Mouse (Mus musculus) CH12.LX (cell line): ENCODE measurements around the gene Foxa2. TPM values are rescaled to one million over a fixed set of nuclear protein-coding genes. Genes with fewer than 3 reads are reported as not detected.

ENCODE experiments used
- DNase-seq: peaks from one replicate; pipeline ENCODE4 v3.0.0-alpha.2; 2013; ENCODE audit errors: extremely low read depth
- H3K27ac ChIP-seq: 2 replicates; pipeline ENCODE4 v1.5.1; 2012; ENCODE audit warnings: low read depth, mild to moderate bottlenecking, control low read depth, moderate library complexity; ENCODE audit not compliant: insufficient read depth
- H3K27me3 ChIP-seq: replicated peaks from 2 replicates; pipeline ENCODE3; 2012; ENCODE audit warnings: inconsistent platforms
- H3K36me3 ChIP-seq, 2 experiments: replicated peaks in 1 of 2; 2 replicates each; pipeline versions ENCODE3 to v1.6.1; 2012; ENCODE audit warnings: inconsistent platforms in 1 of 2, low read length in 1 of 2, mild to moderate bottlenecking in 1 of 2, mixed read lengths in 1 of 2, moderate library complexity in 1 of 2; ENCODE audit not compliant: control insufficient read depth in 1 of 2, insufficient read depth in 1 of 2
- H3K4me1 ChIP-seq, 2 experiments: 2 replicates each; pipeline ENCODE4 v1.6.1; 2012; ENCODE audit warnings: inconsistent platforms in 1 of 2, moderate library complexity in 1 of 2; ENCODE audit not compliant: insufficient read depth in 2 of 2, control insufficient read depth in 1 of 2
- H3K4me2 ChIP-seq: 2 replicates; pipeline ENCODE4 v1.6.1; 2012; ENCODE audit warnings: low read depth, mild to moderate bottlenecking, control low read depth; ENCODE audit not compliant: poor library complexity, insufficient read depth, severe bottlenecking
- H3K4me3 ChIP-seq, 3 experiments: fragments of 150-350 bp in 1 of 3; sonication (generic) in 1 of 3; replicated peaks in 1 of 3; 2 replicates each; pipeline versions ENCODE3 to v1.5.1; 2011 to 2012; ENCODE audit warnings: low read depth in 2 of 3, low read length in 2 of 3, mild to moderate bottlenecking in 2 of 3, moderate library complexity in 2 of 3, control low read depth in 1 of 3, improper control_type of control experiment in 1 of 3, inconsistent platforms in 1 of 3, mixed read lengths in 1 of 3; ENCODE audit not compliant: poor library complexity in 1 of 3
- H3K79me2 ChIP-seq: replicated peaks from 2 replicates; pipeline ENCODE4 v1.6.1; 2012; ENCODE audit warnings: mild to moderate bottlenecking, moderate library complexity; ENCODE audit not compliant: control insufficient read depth, poor library complexity, insufficient read depth, severe bottlenecking; ENCODE audit errors: extremely low read depth
- H3K9ac ChIP-seq: 2 replicates; pipeline ENCODE4 v1.6.1; 2012; ENCODE audit warnings: low read depth, mild to moderate bottlenecking, control low read depth, moderate library complexity; ENCODE audit not compliant: insufficient read depth
- H3K9me3 ChIP-seq: replicated peaks from 2 replicates; pipeline ENCODE3; 2012; ENCODE audit warnings: low read length, inconsistent platforms, mixed read lengths
- CTCF ChIP-seq, 2 experiments: IDR thresholded peaks in 1 of 2; conservative IDR thresholded peaks in 1 of 2; 2 replicates each; pipeline ENCODE4 v1.5.1; 2011 to 2012; ENCODE audit warnings: low read depth in 2 of 2, low read length in 2 of 2, improper control_type of control experiment in 1 of 2, inconsistent platforms in 1 of 2, mild to moderate bottlenecking in 1 of 2, moderate library complexity in 1 of 2
- E2F4 ChIP-seq: IDR thresholded peaks from 2 replicates; pipeline ENCODE4 v1.6.1; 2011; ENCODE audit warnings: low read depth, low read length, improper control_type of control experiment; ENCODE audit not compliant: insufficient replicate concordance
- ELF1 ChIP-seq: IDR thresholded peaks from 2 replicates; pipeline ENCODE4 v1.6.1; 2014; ENCODE audit warnings: low read depth, mild to moderate bottlenecking, inconsistent platforms, low read length, improper control_type of control experiment
- ETS1 ChIP-seq: conservative IDR thresholded peaks from 2 replicates; pipeline ENCODE4 v1.6.1; 2012; ENCODE audit warnings: low read depth, mild to moderate bottlenecking, inconsistent platforms, low read length, improper control_type of control experiment, moderate library complexity
- HCFC1 ChIP-seq: IDR thresholded peaks from 2 replicates; pipeline ENCODE4 v1.6.1; 2012; ENCODE audit warnings: low read depth, mild to moderate bottlenecking, inconsistent platforms, low read length, improper control_type of control experiment
- IRF4 ChIP-seq: IDR thresholded peaks from 2 replicates; pipeline ENCODE4 v1.6.1; 2014; ENCODE audit warnings: low read depth, mild to moderate bottlenecking, inconsistent platforms, low read length, improper control_type of control experiment
- JUND ChIP-seq: conservative IDR thresholded peaks from 2 replicates; pipeline ENCODE4 v1.6.1; 2011; ENCODE audit warnings: low read depth, low read length, improper control_type of control experiment
- KAT2A ChIP-seq: IDR thresholded peaks from 2 replicates; pipeline ENCODE4 v1.6.1; 2012; ENCODE audit warnings: low read length, improper control_type of control experiment, inconsistent platforms; ENCODE audit not compliant: insufficient replicate concordance
- MEF2A ChIP-seq: IDR thresholded peaks from 2 replicates; pipeline ENCODE4 v1.6.1; 2014; ENCODE audit warnings: low read depth, mild to moderate bottlenecking, inconsistent platforms, low read length, improper control_type of control experiment, borderline replicate concordance
- NELFE ChIP-seq: IDR thresholded peaks from 2 replicates; pipeline ENCODE4 v1.6.1; 2011; ENCODE audit warnings: low read depth, low read length, improper control_type of control experiment
- PAX5 ChIP-seq: IDR thresholded peaks from 2 replicates; pipeline ENCODE4 v1.6.1; 2012; ENCODE audit warnings: low read length, inconsistent platforms, mixed read lengths
- RAD21 ChIP-seq: IDR thresholded peaks from 2 replicates; pipeline ENCODE4 v1.6.1; 2011; ENCODE audit warnings: low read depth, mild to moderate bottlenecking, low read length, improper control_type of control experiment, moderate library complexity
- RCOR1 ChIP-seq: conservative IDR thresholded peaks from 2 replicates; pipeline ENCODE4 v1.6.1; 2012; ENCODE audit warnings: low read depth, mild to moderate bottlenecking, inconsistent platforms, low read length, improper control_type of control experiment
- SIN3A ChIP-seq: IDR thresholded peaks from 2 replicates; pipeline ENCODE4 v1.6.1; 2012; ENCODE audit warnings: low read length, improper control_type of control experiment, inconsistent platforms
- SMC3 ChIP-seq: IDR thresholded peaks from 2 replicates; pipeline ENCODE4 v1.6.1; 2011; ENCODE audit warnings: low read depth, low read length, improper control_type of control experiment
- TBP ChIP-seq: conservative IDR thresholded peaks from 2 replicates; pipeline ENCODE4 v1.6.1; 2011; ENCODE audit warnings: low read depth, low read length, improper control_type of control experiment
- TCF12 ChIP-seq: IDR thresholded peaks from 2 replicates; pipeline ENCODE4 v1.6.1; 2014; ENCODE audit warnings: low read depth, mild to moderate bottlenecking, inconsistent platforms, low read length, improper control_type of control experiment
- UBTF ChIP-seq: IDR thresholded peaks from 2 replicates; pipeline ENCODE4 v1.6.1; 2012; ENCODE audit warnings: low read depth, mild to moderate bottlenecking, inconsistent platforms, low read length, improper control_type of control experiment, moderate library complexity
- USF2 ChIP-seq: conservative IDR thresholded peaks from 2 replicates; pipeline ENCODE4 v1.6.1; 2011; ENCODE audit warnings: low read depth, low read length, improper control_type of control experiment
- ZC3H11A ChIP-seq: IDR thresholded peaks from 2 replicates; pipeline ENCODE4 v1.6.1; 2012; ENCODE audit warnings: low read depth, mild to moderate bottlenecking, inconsistent platforms, low read length, improper control_type of control experiment
- ZKSCAN1 ChIP-seq: IDR thresholded peaks from 2 replicates; pipeline ENCODE4 v1.6.1; 2012; ENCODE audit warnings: low read depth, inconsistent platforms, low read length, improper control_type of control experiment, borderline replicate concordance
- ZMIZ1 ChIP-seq: IDR thresholded peaks from 2 replicates; pipeline ENCODE4 v1.6.1; 2012; ENCODE audit warnings: low read depth, mild to moderate bottlenecking, inconsistent platforms, low read length, improper control_type of control experiment
- dilution Hi-C: fragments of 300-500 bp; cut with MboI; formaldehyde crosslinking; loops from 2 replicates; pipeline ENCODE4 v1.14.3; 2020; ENCODE audit warnings: low sequenced_read_pairs; ENCODE audit not compliant: extremely low pct_unique_long_range_greater_than_20kb, extremely low pct_ligation_motif_present
- in situ Hi-C: fragments of 300-500 bp; cut with MboI; formaldehyde crosslinking; loops from 3 replicates; pipeline ENCODE4 v1.14.3; 2019; ENCODE audit warnings: low sequenced_read_pairs, low pct_ligation_motif_present, low pct_unique_long_range_greater_than_20kb, mixed read lengths
- polyA plus RNA-seq: library from polyadenylated mRNA; unstranded; fragments of >175 nt; gene quantifications from 2 replicates; pipeline ENCODE4 v1.2.1, GENCODE M21; 2012; ENCODE audit warnings: low read depth; ENCODE audit not compliant: insufficient read length
- total RNA-seq, 2 experiments: library from RNA; depleted of rRNA; stranded (reverse); fragments of 300-350 nt in 1 of 2; fragments of >200 nt in 1 of 2; gene quantifications; 2 replicates each; pipeline ENCODE4 v1.2.3; 2012 to 2014

Gene Foxa2
- total and polyA plus RNA-seq, 3 experiments = not detected

GRCm38 (mm10) chr2:148082283-148082682, 35.5 kb upstream of the Foxa2 start:
- no peaks in the 10 kb centered on the region for H3K4me1 ChIP-seq
- H3K4me2 ChIP-seq = no peak overlapping the region
- peak; percentile 51 for DNase-seq
- no peak overlapping the region for H3K9ac ChIP-seq
- no peaks in the 10 kb centered on the region for H3K36me3 ChIP-seq
- no peak overlapping the region for H3K4me3 ChIP-seq
- in situ Hi-C loops = loop anchor here (25.0 kb wide), 1 partner anchor 270 kb away; no protein-coding TSS in a partner anchor
- dilution Hi-C loops = no loop called here
- H3K27me3 ChIP-seq = peaks cover 25% of the 10 kb centered on the region
- no peaks in the 10 kb centered on the region for H3K9me3 ChIP-seq
- H3K27ac ChIP-seq = no peak overlapping the region
- TF ChIP-seq SMC3 = peak; percentile 69
- TF ChIP-seq CTCF (conservative IDR thresholded peaks at IDR 0.05 in 1 of 2, IDR thresholded peaks at IDR 0.05 in 1 of 2; ENCODE audit: low read depth in 2 of 2, low read length in 2 of 2) = peak; percentile 78 to 87
- TF ChIP-seq RAD21 = peak; percentile 51
- no peak for TF ChIP-seq ETS1
- no peak for TF ChIP-seq JUND
- peak; percentile 81; the same call in 1 of the 2 replicates for TF ChIP-seq MEF2A
- H3K79me2 ChIP-seq = no peaks in the 10 kb centered on the region

GRCm38 (mm10) chr2:148060705-148061104, 13.9 kb upstream of the Foxa2 start:
- Histone ChIP-seq H3K27me3 (peaks cover 32% of the 10 kb centered on the region), H3K4me1 (no peaks in the 10 kb centered on the region), H3K4me3 (no peak overlapping the region), H3K9me3 (no peaks in the 10 kb centered on the region), H3K79me2 (no peaks in the 10 kb centered on the region), H3K4me2 (no peak overlapping the region), H3K36me3 (no peaks in the 10 kb centered on the region), H3K27ac (no peak overlapping the region), H3K9ac (no peak overlapping the region)
- TF ChIP-seq SMC3 (no peak), NELFE (no peak), USF2 (no peak), RCOR1 (no peak), IRF4 (no peak), TCF12 (no peak), SIN3A (no peak), HCFC1 (no peak), MEF2A (no peak), TBP (no peak), ELF1 (no peak), ZMIZ1 (no peak), E2F4 (no peak), KAT2A (no peak), ZC3H11A (no peak), PAX5 (no peak), ZKSCAN1 (no peak), UBTF (no peak)
- no peak for DNase-seq
- in situ Hi-C loops = no loop called here
- dilution Hi-C loops = no loop called here
